22 mouse cellular contexts compared by ENCODE assay signal in genomic region chr3:86887512-86887911, GRCm38 (mm10). TPM values are rescaled to one million over a fixed set of nuclear protein-coding genes. Genes with fewer than 3 reads are reported as not detected.
DNase-seq lines count a peak whose midpoint lies in the region; ATAC-seq and TF ChIP-seq lines count a peak whose summit lies in the region.
"Had no signal": no experiment of that assay in that cellular context is flagged by ENCODE, and none has a peak within 500 bp of the region (broad histone marks: within the 10 kb centered on the region; RNA-seq: fewer than 3 reads in every experiment).

No protein-coding gene starts in this region.

- H3K36me3 ChIP-seq in embryonic facial prominence, embryonic 14.5 days (ENCODE audit: control insufficient read depth, insufficient read depth, low read length), result no peaks in the 10 kb centered on the region
- H3K36me3 ChIP-seq in embryonic facial prominence, embryonic 10.5 days (replicated peaks), result no peaks in the 10 kb centered on the region
- H3K36me3 ChIP-seq in stomach, embryonic 15.5 days, result no peaks in the 10 kb centered on the region
- H3K36me3 ChIP-seq in stomach, postnatal 0 days (ENCODE audit: control insufficient read depth, insufficient read depth, low read length), result no peaks in the 10 kb centered on the region
- no peaks in the 10 kb centered on the region for H3K36me3 ChIP-seq in hindbrain, postnatal 0 days (ENCODE audit: insufficient read depth, low read length)
- H3K36me3 ChIP-seq: embryonic facial prominence, embryonic 12.5 days had no signal

- H3K4me2 ChIP-seq in embryonic facial prominence, embryonic 14.5 days (ENCODE audit: low read depth, low read length), result no peak overlapping the region
- no peak overlapping the region for H3K4me2 ChIP-seq in stomach, embryonic 15.5 days
- no peak overlapping the region for H3K4me2 ChIP-seq in stomach, postnatal 0 days (replicated peaks; ENCODE audit: low read depth)
- H3K4me2 ChIP-seq in hindbrain, postnatal 0 days (ENCODE audit: low read depth, low read length), result no peak overlapping the region
- H3K4me2 ChIP-seq: embryonic facial prominence, embryonic 12.5 days; forebrain, embryonic 13.5 days had no signal

- peaks cover 3% of the 10 kb centered on the region; the same call in 1 of the 2 replicates for H3K9me3 ChIP-seq in embryonic facial prominence, embryonic 14.5 days (ENCODE audit: control insufficient read depth, low read length)
- H3K9me3 ChIP-seq in embryonic facial prominence, embryonic 10.5 days, result 0 out of 2 replicates have a peak, but pooled peaks cover 4% of the 10 kb centered on the region
- H3K9me3 ChIP-seq in stomach, embryonic 15.5 days, result no peaks in the 10 kb centered on the region
- H3K9me3 ChIP-seq in stomach, postnatal 0 days (ENCODE audit: control insufficient read depth, low read length), result no peaks in the 10 kb centered on the region
- no peaks in the 10 kb centered on the region for H3K9me3 ChIP-seq in hindbrain, postnatal 0 days (ENCODE audit: low read length)
- H3K9me3 ChIP-seq: embryonic facial prominence, embryonic 12.5 days; forebrain, embryonic 13.5 days had no signal

- TF ChIP-seq EP300 in stomach, postnatal 0 days (optimal IDR thresholded peaks at IDR 0.05), result no peak

- no peak overlapping the region for H3K27ac ChIP-seq in embryonic facial prominence, embryonic 14.5 days (replicated peaks; ENCODE audit: low read depth, low read length)
- no peak overlapping the region for H3K27ac ChIP-seq in embryonic facial prominence, embryonic 10.5 days (replicated peaks)
- no peak overlapping the region for H3K27ac ChIP-seq in stomach, embryonic 15.5 days
- H3K27ac ChIP-seq in stomach, postnatal 0 days (replicated peaks), result no peak overlapping the region
- H3K27ac ChIP-seq in hindbrain, postnatal 0 days, result no peak overlapping the region
- H3K27ac ChIP-seq: embryonic facial prominence, embryonic 12.5 days; forebrain, embryonic 13.5 days had no signal

- TF ChIP-seq CTCF in stomach, postnatal 0 days (IDR thresholded peaks at IDR 0.05; ENCODE audit: low read depth), result no peak
- no peak for TF ChIP-seq CTCF in hindbrain, postnatal 0 days (IDR thresholded peaks at IDR 0.05; ENCODE audit: low read depth)

- no peak overlapping the region for H3K4me3 ChIP-seq in embryonic facial prominence, embryonic 14.5 days (ENCODE audit: low read depth, low read length)
- H3K4me3 ChIP-seq in embryonic facial prominence, embryonic 10.5 days, result no peak overlapping the region
- no peak overlapping the region for H3K4me3 ChIP-seq in stomach, embryonic 15.5 days (replicated peaks)
- H3K4me3 ChIP-seq in stomach, postnatal 0 days (ENCODE audit: low read depth, low read length), result no peak overlapping the region
- H3K4me3 ChIP-seq in hindbrain, postnatal 0 days (ENCODE audit: low read length), result no peak overlapping the region
- H3K4me3 ChIP-seq: embryonic facial prominence, embryonic 12.5 days; forebrain, embryonic 13.5 days had no signal

- H3K4me1 ChIP-seq in embryonic facial prominence, embryonic 14.5 days (ENCODE audit: control insufficient read depth, insufficient read depth, low read length), result peaks cover 6% of the 10 kb centered on the region; the same call in 1 of the 2 replicates
- no peaks in the 10 kb centered on the region for H3K4me1 ChIP-seq in embryonic facial prominence, embryonic 10.5 days
- no peaks in the 10 kb centered on the region for H3K4me1 ChIP-seq in stomach, embryonic 15.5 days
- H3K4me1 ChIP-seq in stomach, postnatal 0 days (replicated peaks; ENCODE audit: control insufficient read depth, insufficient read depth), result no peaks in the 10 kb centered on the region
- H3K4me1 ChIP-seq in hindbrain, postnatal 0 days (ENCODE audit: insufficient read depth, low read length), result no peaks in the 10 kb centered on the region
- H3K4me1 ChIP-seq: embryonic facial prominence, embryonic 12.5 days had no signal

- H3K9ac ChIP-seq in embryonic facial prominence, embryonic 14.5 days (ENCODE audit: low read depth, low read length), result no peak overlapping the region
- no peak overlapping the region for H3K9ac ChIP-seq in stomach, embryonic 15.5 days
- no peak overlapping the region for H3K9ac ChIP-seq in stomach, postnatal 0 days (ENCODE audit: low read length)
- no peak overlapping the region for H3K9ac ChIP-seq in hindbrain, postnatal 0 days (replicated peaks; ENCODE audit: low read length)
- H3K9ac ChIP-seq: embryonic facial prominence, embryonic 12.5 days; forebrain, embryonic 13.5 days had no signal

- ATAC-seq in embryonic facial prominence, embryonic 14.5 days (ENCODE audit: low read depth), result 0 out of 2 replicates have a peak, but pooled peaks have one; percentile 33
- ATAC-seq in stomach, embryonic 15.5 days (ENCODE audit: insufficient read depth, low FRiP score, low read depth), result 0 out of 2 replicates have a peak, but pooled peaks have one; percentile 7
- ATAC-seq in stomach, postnatal 0 days (ENCODE audit: low FRiP score, low TSS enrichment), result peak; percentile 73
- ATAC-seq in hindbrain, postnatal 0 days, result no peak
- ATAC-seq: activated CD4-positive, CD25-positive, alpha-beta regulatory T cell, adult 4 months; forebrain, embryonic 13.5 days; forebrain, embryonic 16.5 days; Patski had no signal

- DNase-seq in embryonic facial prominence, embryonic 14.5 days (ENCODE audit: low spot score), result no peak
- DNase-seq in embryonic facial prominence, embryonic 10.5 days (ENCODE audit: low spot score), result no peak
- DNase-seq in brain, adult 2 months (ENCODE audit: low read depth, low spot score), result peak; percentile 61
- no peak for DNase-seq in stomach, postnatal 0 days (ENCODE audit: low spot score)
- DNase-seq in right cerebral cortex, adult 2 months (ENCODE audit: low spot score in 2 of 2), result no peak
- no peak for DNase-seq in hindbrain, postnatal 0 days (ENCODE audit: low spot score)
- no peak for DNase-seq in adrenal gland, adult 8-10 months
- DNase-seq: adrenal gland, postnatal 10 days; adrenal gland, postnatal 36 days; cerebellum, adult 11 months; cerebellum, adult 18-20 months; cerebellum, adult 8-10 months; cerebellum, adult 9-11 months; cerebellum, postnatal 14 days; cerebellum, postnatal 36 days; embryo, embryonic 11 days had no signal

- H3K27me3 ChIP-seq in embryonic facial prominence, embryonic 14.5 days (replicated peaks; ENCODE audit: control insufficient read depth, insufficient read depth, low read length), result no peaks in the 10 kb centered on the region
- H3K27me3 ChIP-seq in embryonic facial prominence, embryonic 10.5 days (replicated peaks; ENCODE audit: low read depth, poor library complexity, severe bottlenecking), result no peaks in the 10 kb centered on the region
- no peaks in the 10 kb centered on the region for H3K27me3 ChIP-seq in stomach, embryonic 15.5 days (replicated peaks)
- no peaks in the 10 kb centered on the region for H3K27me3 ChIP-seq in stomach, postnatal 0 days (ENCODE audit: control insufficient read depth, insufficient read depth, low read length)
- no peaks in the 10 kb centered on the region for H3K27me3 ChIP-seq in hindbrain, postnatal 0 days (ENCODE audit: insufficient read depth, low read length)
- H3K27me3 ChIP-seq: embryonic facial prominence, embryonic 12.5 days; forebrain, embryonic 13.5 days; Patski had no signal

RNA-seq across cellular contexts. Expression of gene Dclk2, which starts 33.1 kb away (rescaled TPM):
- 9.9 and 13.0 TPM in 2 replicates for polyA plus RNA-seq in embryonic facial prominence, embryonic 14.5 days (2014; fragmentation: Nextera tagmentation; extraction: Ambion mirVana)
- 14.2 and 15.0 TPM in 2 replicates for polyA plus RNA-seq in embryonic facial prominence, embryonic 10.5 days (2016; fragmentation: Nextera tagmentation; extraction: Ambion mirVana)
- polyA plus RNA-seq in stomach, embryonic 15.5 days (2015; fragmentation: Nextera tagmentation; extraction: Ambion mirVana), result 6.9 and 7.0 TPM in 2 replicates
- polyA plus RNA-seq in stomach, postnatal 0 days (2015; fragmentation: Nextera tagmentation; extraction: Ambion mirVana), result 2.0 and 2.3 TPM in 2 replicates
- 159 and 176 TPM in 2 replicates for total RNA-seq in hindbrain, postnatal 0 days (2014; rRNA removed)
- polyA plus RNA-seq in hindbrain, postnatal 0 days (2015; fragmentation: Nextera tagmentation; extraction: Ambion mirVana), result 68.1 and 69.6 TPM in 2 replicates
- 1 to 10 TPM; 5.9 to 9.0 (median 8.8) TPM for total RNA-seq in adrenal gland, adult 8-10 months (2022)
